Mouse (Mus musculus): ENCODE results near the gene Hnf4a. TPM values are rescaled to one million over a fixed set of nuclear protein-coding genes. Genes with fewer than 3 reads are reported as not detected.
"Not testable (repeated sequence)": the region's sequence is repeated elsewhere in the genome, so short reads cannot be mapped to it uniquely, and the experiment has no call there.

Hnf4a gene
- polyA plus RNA-seq, 1 experiment from 2014 or later = not detected

DNA sequence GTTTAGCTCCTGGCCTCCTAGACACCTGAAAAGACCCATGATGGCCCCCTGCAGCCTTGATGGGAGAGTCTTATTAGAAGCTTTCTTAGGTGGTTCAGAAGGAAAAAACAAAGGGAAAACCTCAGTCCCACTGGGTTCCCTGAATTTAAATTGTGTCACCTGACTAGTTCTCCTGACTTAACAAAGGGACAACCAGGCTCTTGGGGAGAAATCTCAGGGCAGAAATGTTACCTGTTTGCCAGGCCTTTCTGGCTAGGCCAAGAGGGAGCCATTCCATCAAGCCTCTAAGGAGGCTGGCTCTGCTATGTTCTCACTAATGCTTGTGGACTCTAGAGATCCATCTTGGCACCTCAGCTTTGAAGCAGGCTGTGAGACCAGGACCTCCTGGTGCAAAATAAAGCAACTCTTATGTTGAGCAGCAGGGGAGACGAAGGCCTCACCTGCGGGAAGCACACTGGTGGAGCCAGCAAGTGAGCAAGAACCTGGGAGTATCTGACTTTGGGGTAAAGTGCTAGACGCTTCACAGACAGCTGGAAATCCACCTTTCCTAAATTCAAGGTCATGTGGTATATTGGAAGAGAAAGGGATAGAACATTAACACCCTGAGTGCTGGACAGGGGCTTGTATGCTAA is 110.7 kb downstream of the Hnf4a start:
- 88% methylated on average over 3 of the region's 3 CpGs for WGBS
- no peak for ATAC-seq
- Histone ChIP-seq H3K4me3 (replicated peaks) (no peak overlapping the region), H3K27me3 (no peaks in the 10 kb centered on the region), H3K27ac (no peak overlapping the region), H3K9me3 (no peaks in the 10 kb centered on the region), H3K36me3 (peaks cover 88% of the 10 kb centered on the region), H3K4me1 (replicated peaks) (no peaks in the 10 kb centered on the region), H3K4me2 (replicated peaks) (no peak overlapping the region), H3K9ac (replicated peaks) (no peak overlapping the region)

DNA sequence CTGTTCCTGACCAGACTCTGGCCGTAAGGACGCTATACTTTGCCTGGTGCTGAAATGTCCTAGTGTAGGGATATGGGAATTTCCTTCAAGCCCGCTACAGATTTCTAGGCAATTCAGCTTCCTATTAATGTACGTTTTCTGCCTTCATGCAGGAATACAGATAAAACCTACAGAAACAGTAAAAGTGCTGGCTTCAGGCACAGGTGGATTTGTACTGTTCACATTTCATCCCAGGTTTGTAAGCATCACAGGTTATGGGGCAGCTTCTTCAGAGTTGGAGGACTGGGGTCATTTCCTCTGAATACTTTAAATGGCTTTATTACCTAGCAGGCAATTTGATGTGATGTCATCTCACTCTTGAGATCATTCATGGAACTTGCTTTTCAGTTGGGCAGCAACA is 111.3 kb downstream of the Hnf4a start:
- no peaks in the 10 kb centered on the region for H3K27me3 ChIP-seq
- H3K4me1 ChIP-seq (replicated peaks) = no peaks in the 10 kb centered on the region
- no peaks in the 10 kb centered on the region for H3K9me3 ChIP-seq
- no peak overlapping the region for H3K9ac ChIP-seq (replicated peaks)
- H3K4me3 ChIP-seq (replicated peaks) = no peak overlapping the region
- no peak overlapping the region for H3K27ac ChIP-seq
- peaks cover 89% of the 10 kb centered on the region for H3K36me3 ChIP-seq
- no peak for ATAC-seq
- H3K4me2 ChIP-seq (replicated peaks) = no peak overlapping the region
- 94% methylated on average over 4 of the region's 4 CpGs for WGBS

DNA sequence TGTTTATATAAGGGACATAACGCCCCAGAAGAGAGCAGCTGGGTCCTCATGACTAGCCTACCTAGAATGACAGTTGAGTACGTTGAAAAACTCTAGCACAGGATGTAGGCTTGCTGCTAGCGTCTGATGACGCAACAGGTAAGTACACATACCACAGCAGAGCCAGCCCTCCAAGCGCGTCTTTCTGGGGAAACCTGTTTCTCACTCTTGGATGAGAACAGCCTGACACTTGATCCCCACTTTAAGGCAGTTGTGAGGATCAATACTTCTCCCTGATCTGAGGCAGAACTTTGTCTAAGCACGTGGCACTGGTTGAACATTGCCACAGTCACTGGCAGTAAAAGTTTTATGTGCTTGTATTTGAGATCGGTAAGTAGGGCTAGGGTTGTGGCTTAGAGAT is 113.8 kb downstream of the Hnf4a start:
- H3K4me2 ChIP-seq (replicated peaks) = no peak overlapping the region
- H3K27me3 ChIP-seq = no peaks in the 10 kb centered on the region
- no peak for ATAC-seq
- H3K27ac ChIP-seq = no peak overlapping the region
- 92% methylated on average over 8 of the region's 8 CpGs for WGBS
- H3K9me3 ChIP-seq = no peaks in the 10 kb centered on the region
- H3K36me3 ChIP-seq = peaks cover 84% of the 10 kb centered on the region
- no peaks in the 10 kb centered on the region for H3K4me1 ChIP-seq (replicated peaks)
- H3K4me3 ChIP-seq (replicated peaks) = no peak overlapping the region
- H3K9ac ChIP-seq (replicated peaks) = no peak overlapping the region

DNA sequence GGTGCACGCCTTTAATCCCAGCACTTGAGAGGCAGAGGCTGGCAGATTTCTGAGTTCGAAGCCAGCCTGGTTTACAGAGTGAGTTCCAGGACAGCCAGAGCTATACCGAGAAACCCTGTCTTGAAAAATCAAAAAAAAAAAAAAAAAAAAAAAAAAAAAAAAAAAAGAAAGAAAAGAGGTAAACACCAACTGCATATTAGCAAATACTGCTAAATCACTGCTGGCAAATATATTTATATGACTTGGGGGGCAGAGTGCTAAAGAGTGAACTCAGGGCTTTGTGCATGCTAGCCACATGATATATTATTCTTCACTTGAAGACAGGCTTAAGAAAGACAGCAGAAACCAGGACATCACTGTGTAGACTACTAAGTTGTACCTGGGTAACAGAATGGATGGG is 114.8 kb downstream of the Hnf4a start:
- not testable (repeated sequence) for H3K4me3 ChIP-seq (replicated peaks); H3K4me2 ChIP-seq (replicated peaks); H3K27ac ChIP-seq; H3K9me3 ChIP-seq; H3K4me1 ChIP-seq (replicated peaks); H3K9ac ChIP-seq (replicated peaks); H3K27me3 ChIP-seq; ATAC-seq
- WGBS = 92% methylated on average over 3 of the region's 3 CpGs
- H3K36me3 ChIP-seq = peaks cover 85% of the 10 kb centered on the region

Other genes starting within 250 kb of the Hnf4a start
- 0.13 and 0.31 TPM in 2 replicates for gene Jph2, start 108.8 kb upstream of the Hnf4a start, polyA plus RNA-seq (2015; fragmentation: Nextera tagmentation; extraction: Ambion mirVana)
- 77.3 and 79.4 TPM in 2 replicates for gene Oser1, start 82.1 kb upstream of the Hnf4a start, polyA plus RNA-seq (2015; fragmentation: Nextera tagmentation; extraction: Ambion mirVana)
- gene Gdap1l1, start 68.3 kb upstream of the Hnf4a start, polyA plus RNA-seq (2015; fragmentation: Nextera tagmentation; extraction: Ambion mirVana) = 114 and 121 TPM in 2 replicates
- gene Fitm2, start 34.2 kb upstream of the Hnf4a start, polyA plus RNA-seq (2015; fragmentation: Nextera tagmentation; extraction: Ambion mirVana) = 12.1 and 12.7 TPM in 2 replicates
- 0.18 TPM in 1 of 2 replicates, not detected in the other for gene R3hdml, start 14.5 kb upstream of the Hnf4a start, polyA plus RNA-seq (2015; fragmentation: Nextera tagmentation; extraction: Ambion mirVana)
- 50.2 and 50.7 TPM in 2 replicates for gene Ttpal, start 95.5 kb downstream of the Hnf4a start, polyA plus RNA-seq (2015; fragmentation: Nextera tagmentation; extraction: Ambion mirVana)
- gene Serinc3, start 138.3 kb downstream of the Hnf4a start, polyA plus RNA-seq (2015; fragmentation: Nextera tagmentation; extraction: Ambion mirVana) = 30.5 and 31.7 TPM in 2 replicates
- 124 and 126 TPM in 2 replicates for gene Pkig, start 151.6 kb downstream of the Hnf4a start, polyA plus RNA-seq (2015; fragmentation: Nextera tagmentation; extraction: Ambion mirVana)
- 3.4 and 4.6 TPM in 2 replicates for gene Ada, start 243.4 kb downstream of the Hnf4a start, polyA plus RNA-seq (2015; fragmentation: Nextera tagmentation; extraction: Ambion mirVana)